Mouse (Mus musculus): ENCODE results near the gene Chd5. TPM values are rescaled to one million over a fixed set of nuclear protein-coding genes. Genes with fewer than 3 reads are reported as not detected.

The Chd5 gene
- polyA plus RNA-seq, 1 experiment: 0.67 TPM

GRCm38 (mm10) chr4:152328691-152329090 lies 9.8 kb upstream of the Chd5 start:
- peaks cover 5% of the 10 kb centered on the region; the same call in 1 of the 2 replicates for H3K4me1 ChIP-seq (ENCODE audit: control insufficient read depth, insufficient read depth, insufficient read length, low read length)
- H3K27ac ChIP-seq (ENCODE audit: insufficient read depth, low read depth, low read length): no peak overlapping the region
- H3K27me3 ChIP-seq (ENCODE audit: control insufficient read depth, insufficient read depth, low read length): no peaks in the 10 kb centered on the region
- H3K36me3 ChIP-seq (ENCODE audit: control insufficient read depth, insufficient read depth, low read length): peaks cover 45% of the 10 kb centered on the region
- TF ChIP-seq POLR2A (IDR thresholded peaks at IDR 0.05; ENCODE audit: low read depth, low read length) (no peak), CTCF (IDR thresholded peaks at IDR 0.05; ENCODE audit: extremely low read depth, insufficient read length, insufficient replicate concordance, low read depth, low read length) (peak; percentile 43; the same call in 1 of the 2 replicates)
- no peak overlapping the region for H3K4me3 ChIP-seq (ENCODE audit: low read depth, low read length)
- WGBS: 64% methylated on average over 6 of the region's 6 CpGs

GRCm38 (mm10) chr4:152332952-152333351 lies 5.5 kb upstream of the Chd5 start:
- no peaks in the 10 kb centered on the region for H3K27me3 ChIP-seq (ENCODE audit: control insufficient read depth, insufficient read depth, low read length)
- H3K4me1 ChIP-seq (ENCODE audit: control insufficient read depth, insufficient read depth, insufficient read length, low read length): no peaks in the 10 kb centered on the region
- H3K4me3 ChIP-seq (ENCODE audit: low read depth, low read length): no peak overlapping the region
- peaks cover 49% of the 10 kb centered on the region for H3K36me3 ChIP-seq (ENCODE audit: control insufficient read depth, insufficient read depth, low read length)
- no peak overlapping the region for H3K27ac ChIP-seq (ENCODE audit: insufficient read depth, low read depth, low read length)
- TF ChIP-seq CTCF (IDR thresholded peaks at IDR 0.05; ENCODE audit: extremely low read depth, insufficient read length, insufficient replicate concordance, low read depth, low read length) (peak; percentile 99), POLR2A (IDR thresholded peaks at IDR 0.05; ENCODE audit: low read depth, low read length) (no peak; the same call in 1 of the 2 replicates)
- WGBS: 10% methylated on average over 2 of the region's 2 CpGs

- WGBS: 95% methylated on average over 12 of the region's 12 CpGs
- no peaks in the 10 kb centered on the region for H3K4me1 ChIP-seq (ENCODE audit: control insufficient read depth, insufficient read depth, insufficient read length, low read length)
- H3K27me3 ChIP-seq (ENCODE audit: control insufficient read depth, insufficient read depth, low read length): peaks cover 6% of the 10 kb centered on the region
- H3K4me3 ChIP-seq (ENCODE audit: low read depth, low read length): no peak overlapping the region
- H3K27ac ChIP-seq (ENCODE audit: insufficient read depth, low read depth, low read length): no peak overlapping the region
- TF ChIP-seq POLR2A (IDR thresholded peaks at IDR 0.05; ENCODE audit: low read depth, low read length): no peak
- peaks cover 47% of the 10 kb centered on the region for H3K36me3 ChIP-seq (ENCODE audit: control insufficient read depth, insufficient read depth, low read length)
Observed at GRCm38 (mm10) chr4:152333587-152333986, 4.9 kb upstream of the Chd5 start.

- Histone ChIP-seq H3K36me3 (ENCODE audit: control insufficient read depth, insufficient read depth, low read length) (peaks cover 9% of the 10 kb centered on the region), H3K4me1 (ENCODE audit: control insufficient read depth, insufficient read depth, insufficient read length, low read length) (peaks cover 2% of the 10 kb centered on the region; the same call in 1 of the 2 replicates), H3K4me3 (ENCODE audit: low read depth, low read length) (no peak overlapping the region), H3K27me3 (ENCODE audit: control insufficient read depth, insufficient read depth, low read length) (peaks cover 23% of the 10 kb centered on the region), H3K27ac (ENCODE audit: insufficient read depth, low read depth, low read length) (no peak overlapping the region)
- no peak for TF ChIP-seq CTCF (IDR thresholded peaks at IDR 0.05; ENCODE audit: extremely low read depth, insufficient read length, insufficient replicate concordance, low read depth, low read length)
- TF ChIP-seq POLR2A (IDR thresholded peaks at IDR 0.05; ENCODE audit: low read depth, low read length): no peak
- WGBS: 43% methylated on average over 6 of the region's 6 CpGs
Observed at GRCm38 (mm10) chr4:152337772-152338171, 679 bp upstream of the Chd5 start.

- WGBS: 8% methylated on average over 21 of the region's 26 CpGs
- Histone ChIP-seq H3K27me3 (ENCODE audit: control insufficient read depth, insufficient read depth, low read length) (peaks cover 23% of the 10 kb centered on the region), H3K4me3 (ENCODE audit: low read depth, low read length) (0 out of 2 replicates have a peak overlapping the region, but pooled peaks have one; percentile 4)
Observed at GRCm38 (mm10) chr4:152339293-152339790, 891 bp downstream of the Chd5 start.

GRCm38 (mm10) chr4:152340584-152341284 lies 2.3 kb downstream of the Chd5 start:
- peaks cover 23% of the 10 kb centered on the region for H3K27me3 ChIP-seq (ENCODE audit: control insufficient read depth, insufficient read depth, low read length)
- TF ChIP-seq POLR2A (IDR thresholded peaks at IDR 0.05; ENCODE audit: low read depth, low read length) (no peak), CTCF (IDR thresholded peaks at IDR 0.05; ENCODE audit: extremely low read depth, insufficient read length, insufficient replicate concordance, low read depth, low read length) (no peak)
- WGBS: 41% methylated on average over 15 of the region's 15 CpGs
- H3K27ac ChIP-seq (ENCODE audit: insufficient read depth, low read depth, low read length): no peak overlapping the region
- H3K36me3 ChIP-seq (ENCODE audit: control insufficient read depth, insufficient read depth, low read length): no peaks in the 10 kb centered on the region
- peaks cover 19% of the 10 kb centered on the region for H3K4me1 ChIP-seq (ENCODE audit: control insufficient read depth, insufficient read depth, insufficient read length, low read length)
- H3K4me3 ChIP-seq (ENCODE audit: low read depth, low read length): no peak overlapping the region

More at GRCm38 (mm10) chr4:152339293-152339790, 891 bp downstream of the Chd5 start:
- TF ChIP-seq CTCF (IDR thresholded peaks at IDR 0.05; ENCODE audit: extremely low read depth, insufficient read length, insufficient replicate concordance, low read depth, low read length) (no peak), POLR2A (IDR thresholded peaks at IDR 0.05; ENCODE audit: low read depth, low read length) (no peak)
- Histone ChIP-seq H3K4me1 (ENCODE audit: control insufficient read depth, insufficient read depth, insufficient read length, low read length) (peaks cover 9% of the 10 kb centered on the region), H3K36me3 (ENCODE audit: control insufficient read depth, insufficient read depth, low read length) (peaks cover 1% of the 10 kb centered on the region; the same call in 1 of the 2 replicates), H3K27ac (ENCODE audit: insufficient read depth, low read depth, low read length) (no peak overlapping the region)

DNA sequence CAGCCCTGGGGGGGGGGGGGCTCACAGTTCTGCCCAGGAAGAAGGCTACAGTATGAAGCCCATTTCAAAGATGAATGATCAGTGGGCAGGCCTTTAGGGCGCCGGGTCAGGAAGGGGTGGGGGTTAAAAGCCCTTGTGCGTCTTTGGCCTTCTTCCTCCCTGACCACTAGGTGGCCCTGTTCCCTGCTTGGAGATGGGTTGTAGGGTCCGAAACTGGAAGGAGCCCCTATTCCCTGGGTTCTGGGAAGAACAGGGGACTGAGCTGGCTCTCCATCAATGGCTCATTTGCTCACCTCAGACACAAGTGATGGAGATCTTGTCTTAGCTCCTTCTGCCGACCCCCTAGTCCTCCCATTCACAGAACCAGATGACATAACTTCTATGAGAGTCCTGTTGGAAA lies 4.8 kb downstream of the Chd5 start:
- TF ChIP-seq CTCF (IDR thresholded peaks at IDR 0.05; ENCODE audit: extremely low read depth, insufficient read length, insufficient replicate concordance, low read depth, low read length) (peak; percentile 62; the same call in 1 of the 2 replicates), POLR2A (IDR thresholded peaks at IDR 0.05; ENCODE audit: low read depth, low read length) (no peak)
- Histone ChIP-seq H3K27me3 (ENCODE audit: control insufficient read depth, insufficient read depth, low read length) (peaks cover 20% of the 10 kb centered on the region), H3K4me3 (ENCODE audit: low read depth, low read length) (no peak overlapping the region), H3K4me1 (ENCODE audit: control insufficient read depth, insufficient read depth, insufficient read length, low read length) (peaks cover 19% of the 10 kb centered on the region), H3K36me3 (ENCODE audit: control insufficient read depth, insufficient read depth, low read length) (no peaks in the 10 kb centered on the region), H3K27ac (ENCODE audit: insufficient read depth, low read depth, low read length) (no peak overlapping the region)
- WGBS: 9% methylated on average over 5 of the region's 5 CpGs

Data from small intestine, adult 2 months (tissue).